Mouse (Mus musculus) forebrain, embryonic 13.5 days (tissue): Measurements from ENCODE around the gene Dpt. TPM values are rescaled to one million over a fixed set of nuclear protein-coding genes. Genes with fewer than 3 reads are reported as not detected.

Source experiments
- polyA plus RNA-seq: library from polyadenylated mRNA; unstranded; fragments of >200 nt; fragmentation: Nextera tagmentation; extraction: Ambion mirVana; gene quantifications from 2 replicates; pipeline ENCODE4 v1.2.1, GENCODE M21; 2015

Gene Dpt
- polyA plus RNA-seq, 1 experiment from 2014 or later = not detected

Other genes with a start within 250 kb of the Dpt start
- gene Xcl1, start 138.9 kb downstream of the Dpt start, polyA plus RNA-seq = not detected in 2 replicates